Mouse (Mus musculus) E14TG2a.4 (cell line): ENCODE data around the gene Esr1.

ENCODE experiments used
- CTCF ChIP-seq: conservative IDR thresholded peaks from 2 replicates; pipeline ENCODE4 v1.5.1; 2014; ENCODE audit warnings: low read length
- NANOG ChIP-seq: IDR thresholded peaks from 2 replicates; pipeline ENCODE4 v1.6.1; 2014; ENCODE audit warnings: borderline replicate concordance, low read length, mixed read lengths
- POU5F1 ChIP-seq: IDR thresholded peaks from 2 replicates; pipeline ENCODE4 v1.6.1; 2014; ENCODE audit warnings: low read length, borderline replicate concordance

DNA sequence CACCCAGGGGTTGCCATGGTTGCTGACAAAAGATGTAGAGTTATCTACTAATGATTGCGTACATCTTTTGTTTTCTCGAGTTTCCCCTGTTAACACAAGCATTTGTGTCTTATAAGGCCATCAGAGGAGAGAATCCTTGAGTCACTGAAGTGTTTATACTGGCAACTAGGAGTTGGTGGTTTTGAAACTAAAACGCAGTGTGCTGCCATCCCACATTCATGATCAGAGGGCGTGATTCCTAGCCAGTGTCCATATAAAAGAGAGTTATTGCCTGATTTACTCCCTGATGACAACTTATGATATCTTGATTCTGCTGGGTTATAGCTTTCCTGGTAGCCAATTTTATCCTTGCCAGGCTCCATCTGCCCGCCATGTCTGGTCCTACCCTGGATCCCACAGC, 331.8 kb downstream of the Esr1 start:
- TF ChIP-seq CTCF = no peak
- TF ChIP-seq NANOG = no peak
- TF ChIP-seq POU5F1 = no peak
